Mouse (Mus musculus) monocyte, adult 2 months (primary cell): Measurements from ENCODE around the gene Kcnab2.

Experiments used
- DNase-seq, 2 experiments: peaks; one replicate each; pipeline ENCODE4 v3.0.0; 2022; ENCODE audit warnings: low spot score in 2 of 2, low read depth in 1 of 2

Gene Kcnab2

DNA sequence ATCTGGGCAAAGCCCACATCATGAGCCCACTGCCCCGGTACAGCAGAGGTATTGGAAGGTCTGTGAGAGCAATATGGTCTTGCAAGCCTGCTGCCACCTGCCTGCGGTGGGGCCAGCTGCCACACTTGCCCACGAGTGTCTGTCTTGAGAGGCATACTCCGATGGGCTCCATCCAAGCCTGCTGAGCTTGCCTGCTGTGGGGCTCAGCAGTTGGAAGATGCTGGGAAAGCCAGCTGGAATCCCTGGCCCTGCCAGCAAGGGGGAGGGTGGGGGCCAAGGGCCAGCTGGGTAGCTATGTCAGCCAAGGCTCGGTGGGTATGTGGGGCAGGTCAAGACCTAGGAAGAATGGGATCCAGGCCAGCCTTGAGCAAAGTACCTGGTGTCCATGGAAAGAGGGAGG lies 85.5 kb downstream of the Kcnab2 start:
- no peak for DNase-seq

DNA sequence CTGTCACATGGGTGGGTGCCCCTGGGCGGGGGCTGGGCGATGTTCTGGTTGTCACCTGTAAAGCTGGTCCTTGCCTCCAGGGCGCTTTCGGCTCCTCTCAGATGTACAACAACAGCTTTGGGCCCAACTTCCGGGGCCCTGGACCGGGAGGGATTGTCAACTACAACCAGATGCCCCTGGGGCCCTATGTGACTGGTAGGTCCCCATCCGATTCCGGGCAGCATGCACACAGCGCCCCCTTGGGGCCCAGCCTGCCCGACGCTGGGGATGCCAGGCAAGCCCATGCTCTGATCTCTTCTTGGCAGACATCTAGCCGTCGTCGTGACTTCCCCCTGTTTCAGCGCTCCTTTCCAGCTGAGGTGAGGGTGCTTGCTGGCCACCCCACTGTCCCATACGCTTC lies 92.0 kb downstream of the Kcnab2 start:
- no peak for DNase-seq

DNA sequence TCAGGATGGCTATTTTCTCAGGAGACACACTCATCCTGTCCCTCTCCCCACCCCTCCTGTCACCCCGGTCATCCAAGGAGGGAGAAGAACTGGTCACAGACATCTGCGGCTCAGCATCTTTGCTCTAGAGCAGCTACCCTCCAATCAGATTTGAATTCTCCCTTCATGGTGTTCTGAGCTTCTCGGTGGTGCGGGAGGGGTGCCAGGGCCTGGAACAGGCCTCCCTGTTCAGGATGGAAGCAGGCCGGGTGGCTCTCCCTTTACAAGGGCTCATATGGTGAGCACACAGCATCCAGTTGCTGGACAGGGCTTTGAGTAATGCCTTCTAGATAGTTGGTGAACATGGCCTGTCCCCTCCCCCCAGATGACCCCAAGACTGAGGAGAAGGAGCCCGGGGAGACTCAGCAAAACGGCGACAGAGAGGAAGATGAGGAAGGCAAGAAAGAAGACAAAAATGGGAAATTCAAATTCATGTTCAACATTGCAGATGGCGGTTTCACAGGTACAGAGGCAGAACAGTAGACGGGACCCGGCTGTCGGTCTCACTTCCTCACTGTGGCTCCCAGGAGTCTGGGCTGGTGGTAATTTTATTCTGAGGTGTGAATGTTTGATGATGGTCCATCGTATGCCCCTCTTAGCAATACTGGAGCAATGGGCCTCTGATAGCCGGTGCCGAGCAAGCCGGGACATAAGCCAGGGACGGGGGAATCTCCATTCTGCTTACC lies 95.0 kb downstream of the Kcnab2 start:
- DNase-seq, result no peak

DNA sequence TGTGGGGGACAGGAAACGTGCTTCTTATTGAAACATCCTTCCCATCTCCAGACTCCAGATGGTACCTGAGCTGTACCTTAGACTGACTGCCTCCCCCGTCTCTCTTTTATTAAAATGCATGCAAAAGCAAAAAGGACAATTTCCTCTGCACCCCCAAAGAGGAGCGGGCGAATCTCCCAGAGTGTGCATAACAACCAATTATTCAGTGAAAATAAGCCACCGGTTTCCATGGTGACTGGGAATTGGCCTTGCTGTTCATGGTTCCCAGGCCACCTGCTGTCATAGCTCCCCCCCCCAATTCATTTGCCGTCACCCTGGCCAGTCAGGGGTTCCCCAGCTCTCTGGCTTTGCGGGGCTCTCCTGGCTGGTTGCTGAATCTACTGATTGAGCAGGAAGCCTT lies 112.4 kb downstream of the Kcnab2 start:
- no peak for DNase-seq

DNA sequence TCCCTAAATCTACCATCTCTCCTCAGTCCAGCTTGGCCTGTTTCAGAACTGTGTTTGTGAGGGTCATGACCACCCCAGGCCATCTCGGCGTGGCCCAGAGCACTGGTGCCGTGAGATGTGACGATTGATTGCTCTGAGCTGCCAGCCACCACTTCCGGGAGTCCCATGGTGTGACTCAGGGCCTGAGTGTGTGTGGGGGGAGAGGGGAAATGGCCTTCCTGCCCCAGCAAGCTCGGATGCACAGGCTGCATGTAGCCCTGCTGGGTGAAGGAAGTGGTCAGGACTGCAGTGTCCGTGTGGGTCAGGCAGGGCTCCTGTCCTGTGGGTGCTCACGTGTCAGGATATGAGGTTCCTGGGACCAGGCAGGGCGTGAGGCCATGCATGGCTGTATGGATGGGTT lies 115.5 kb downstream of the Kcnab2 start:
- DNase-seq, result no peak

DNA sequence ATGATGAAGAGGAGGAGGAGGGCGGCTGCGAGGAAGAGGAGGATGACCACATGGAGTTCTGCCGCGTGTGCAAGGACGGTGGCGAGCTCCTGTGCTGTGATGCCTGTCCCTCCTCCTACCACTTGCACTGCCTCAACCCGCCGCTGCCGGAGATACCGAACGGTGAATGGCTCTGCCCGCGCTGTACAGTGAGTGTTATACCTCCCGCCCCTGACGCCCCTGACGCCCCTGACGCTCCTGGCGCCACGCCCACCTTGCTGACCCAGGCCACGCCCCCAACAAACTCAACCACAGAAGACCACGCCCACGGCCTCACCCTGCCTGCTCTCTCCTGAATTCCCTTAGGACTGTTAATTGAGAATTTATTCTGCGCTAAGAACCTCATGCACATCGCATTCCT lies 116.8 kb downstream of the Kcnab2 start:
- DNase-seq, result no peak

DNA sequence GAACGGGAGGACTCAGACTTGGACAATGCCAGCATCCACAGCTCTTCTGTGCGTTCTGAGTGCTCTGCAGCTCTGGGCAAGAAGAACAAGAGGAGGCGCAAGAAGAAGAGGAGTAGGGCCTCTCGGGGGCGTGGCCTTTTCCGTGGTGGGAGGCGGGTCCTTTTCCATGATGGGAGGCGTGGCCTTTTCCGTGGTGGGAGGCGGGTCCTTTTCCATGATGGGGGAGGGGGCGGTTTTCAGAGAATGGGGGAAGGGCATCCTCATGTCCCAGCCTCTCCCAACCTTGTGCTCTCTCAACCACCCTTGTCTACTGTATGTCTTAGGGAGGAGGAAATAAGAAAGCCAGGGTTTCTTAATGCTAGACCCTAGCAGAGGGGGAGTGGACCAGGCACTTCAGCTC lies 118.0 kb downstream of the Kcnab2 start:
- no peak for DNase-seq

DNA sequence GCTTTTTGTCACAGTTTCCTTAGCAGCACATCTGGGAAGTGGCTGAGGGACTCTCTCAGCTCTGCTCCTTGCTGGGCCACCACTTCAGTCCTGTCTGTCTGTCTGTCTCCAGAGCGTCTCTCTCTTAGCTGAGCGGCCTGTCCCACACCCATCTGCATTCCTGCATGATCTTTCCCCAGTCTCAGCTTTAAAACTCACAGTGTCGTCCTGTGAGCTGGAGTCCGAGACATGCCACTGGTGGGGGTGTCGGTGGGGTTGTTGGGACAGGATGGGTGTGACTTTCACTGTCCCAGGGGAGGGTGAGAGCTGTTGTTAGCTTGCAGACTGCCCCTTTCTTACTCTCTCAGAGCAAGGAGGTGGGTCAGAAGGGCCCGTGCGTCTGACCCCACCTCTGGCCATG lies 122.0 kb downstream of the Kcnab2 start:
- no peak for DNase-seq

DNA sequence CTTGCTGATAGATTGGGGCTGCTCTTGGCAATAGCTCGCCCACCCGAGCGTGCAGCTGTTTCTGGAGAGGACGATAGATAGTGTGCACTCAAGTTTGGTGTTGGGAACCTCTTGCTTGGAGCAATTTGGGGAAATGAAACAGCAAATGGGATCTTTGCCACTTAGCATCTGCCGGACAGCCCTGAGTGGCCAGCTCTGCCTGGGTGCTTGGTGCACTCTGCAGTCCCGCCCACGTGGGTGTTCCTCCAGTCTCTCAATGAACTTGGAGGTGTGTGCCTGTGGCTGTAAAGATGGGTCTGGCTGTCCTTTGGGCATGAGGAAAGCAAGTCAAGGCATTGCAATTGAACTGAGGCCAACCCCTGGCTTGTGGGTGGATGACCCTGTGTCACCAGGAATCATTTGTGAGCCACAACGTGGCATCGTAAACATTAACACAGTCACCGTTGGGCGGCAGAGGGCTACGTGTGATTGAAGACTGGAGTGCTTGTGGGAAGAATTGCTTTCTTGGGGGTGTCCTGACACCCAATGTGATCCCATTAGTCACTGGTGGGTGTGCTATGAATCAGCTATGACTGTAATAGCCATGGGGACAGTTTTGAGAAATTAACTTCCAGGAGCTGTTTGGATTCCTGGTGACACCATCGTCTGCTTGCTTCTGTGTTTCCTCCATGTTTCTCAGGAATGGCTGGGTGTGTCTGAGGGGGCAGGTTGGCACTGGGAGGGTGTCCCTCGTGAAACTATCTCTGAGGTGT lies 123.6 kb downstream of the Kcnab2 start:
- DNase-seq, result no peak

DNA sequence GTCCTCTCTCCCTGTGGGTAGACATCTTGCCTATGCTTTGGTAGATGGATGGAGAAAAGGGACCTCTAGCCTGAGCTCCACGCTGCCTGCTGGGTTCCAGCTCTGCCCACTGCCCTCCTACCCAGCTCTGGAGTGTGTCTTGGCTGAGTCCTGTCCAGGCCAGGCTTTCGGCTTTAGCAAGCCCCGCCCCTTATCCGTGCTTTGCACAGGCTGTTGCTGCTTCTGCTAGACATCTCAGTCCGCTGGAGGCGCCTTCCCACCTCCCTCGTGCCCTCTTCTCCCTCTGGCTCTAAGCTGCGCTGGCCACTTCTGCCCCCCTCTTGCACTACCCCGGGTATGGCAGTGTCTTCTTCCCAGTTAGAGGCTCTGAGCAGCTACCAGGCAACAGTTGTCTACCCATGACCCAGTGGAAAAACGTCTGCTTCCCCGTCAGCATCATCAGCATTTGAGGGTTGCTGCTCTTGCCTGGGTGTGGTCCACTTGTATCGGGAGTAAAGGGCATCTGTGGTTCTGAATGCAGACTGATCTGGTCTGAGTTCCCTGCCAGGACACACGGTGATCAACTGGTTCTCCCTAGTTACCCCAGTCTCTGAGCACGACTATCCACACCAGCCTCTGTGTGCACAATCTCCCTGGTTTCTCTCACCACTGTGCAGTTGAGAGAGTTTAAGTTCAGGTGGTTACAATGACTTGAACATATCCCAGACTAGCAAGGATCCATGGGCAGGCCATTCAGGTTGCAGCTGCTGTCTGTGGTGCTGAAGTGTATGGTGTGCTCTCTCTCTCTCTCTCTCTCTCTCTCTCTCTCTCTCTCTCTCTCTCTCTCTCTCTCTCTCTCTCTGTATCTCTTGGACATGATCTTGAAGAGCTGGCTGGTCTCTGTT lies 126.0 kb downstream of the Kcnab2 start:
- DNase-seq, result peak in 1 of 2 experiments; percentile 10

DNA sequence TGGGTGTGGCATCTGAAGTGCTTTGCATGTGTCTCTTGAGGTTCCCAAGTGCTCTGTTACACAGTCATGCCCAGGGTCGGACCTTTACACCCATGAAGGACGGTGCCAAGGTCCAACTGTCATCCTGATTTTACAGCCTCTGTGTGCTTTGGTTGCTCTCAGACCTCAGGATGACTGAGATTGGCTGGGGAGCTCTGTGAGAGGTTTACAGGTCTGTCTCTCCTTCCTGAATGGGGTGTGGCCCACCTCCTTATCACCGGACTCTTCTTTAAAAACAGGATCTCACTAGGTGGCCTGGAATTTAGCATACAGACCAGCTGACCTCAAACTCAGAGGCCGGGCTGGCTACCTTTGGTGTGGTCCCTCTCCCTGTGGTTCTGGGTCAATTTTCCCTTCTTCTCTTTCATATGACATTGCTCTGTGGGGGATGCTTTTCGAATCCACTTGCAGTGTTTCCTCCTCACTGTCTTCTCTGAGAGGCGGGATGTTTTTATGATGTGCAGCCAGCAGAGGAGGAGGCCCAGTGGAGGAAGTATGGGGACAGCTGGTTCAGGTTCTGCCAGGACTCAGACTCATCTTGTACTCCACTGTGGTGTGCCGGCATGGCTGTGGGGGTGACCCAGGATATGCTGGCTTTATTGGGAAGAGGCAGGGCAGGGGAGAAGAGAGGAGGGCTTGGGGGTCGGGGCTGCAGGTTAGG lies 126.8 kb downstream of the Kcnab2 start:
- DNase-seq, result no peak

DNA sequence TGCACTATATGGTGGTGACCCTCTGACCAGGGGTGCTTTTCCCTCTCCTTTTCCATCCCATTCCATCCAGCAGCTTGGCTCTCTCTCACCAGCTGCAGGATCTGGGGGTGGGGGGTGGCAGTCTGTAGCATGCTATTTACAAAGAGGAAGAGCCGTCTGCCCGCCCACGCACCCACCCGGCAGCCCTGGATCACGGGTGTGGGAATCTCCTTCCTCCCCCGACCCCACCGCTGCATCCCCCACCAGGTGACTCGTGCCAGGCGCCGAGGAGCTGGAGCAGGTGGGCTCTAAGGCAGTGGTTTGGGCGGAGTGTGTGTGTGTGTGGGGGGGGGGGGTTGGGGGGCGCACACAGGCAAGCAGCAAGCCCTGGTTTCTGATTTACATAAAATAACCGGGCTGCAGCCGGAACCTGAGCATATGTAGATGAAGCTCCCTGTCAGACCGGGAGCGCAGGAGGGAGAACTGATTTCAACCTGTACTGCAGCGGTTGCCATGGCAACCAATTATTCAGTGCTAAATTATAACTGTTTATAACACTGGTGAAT lies 127.8 kb downstream of the Kcnab2 start:
- no peak for DNase-seq

DNA sequence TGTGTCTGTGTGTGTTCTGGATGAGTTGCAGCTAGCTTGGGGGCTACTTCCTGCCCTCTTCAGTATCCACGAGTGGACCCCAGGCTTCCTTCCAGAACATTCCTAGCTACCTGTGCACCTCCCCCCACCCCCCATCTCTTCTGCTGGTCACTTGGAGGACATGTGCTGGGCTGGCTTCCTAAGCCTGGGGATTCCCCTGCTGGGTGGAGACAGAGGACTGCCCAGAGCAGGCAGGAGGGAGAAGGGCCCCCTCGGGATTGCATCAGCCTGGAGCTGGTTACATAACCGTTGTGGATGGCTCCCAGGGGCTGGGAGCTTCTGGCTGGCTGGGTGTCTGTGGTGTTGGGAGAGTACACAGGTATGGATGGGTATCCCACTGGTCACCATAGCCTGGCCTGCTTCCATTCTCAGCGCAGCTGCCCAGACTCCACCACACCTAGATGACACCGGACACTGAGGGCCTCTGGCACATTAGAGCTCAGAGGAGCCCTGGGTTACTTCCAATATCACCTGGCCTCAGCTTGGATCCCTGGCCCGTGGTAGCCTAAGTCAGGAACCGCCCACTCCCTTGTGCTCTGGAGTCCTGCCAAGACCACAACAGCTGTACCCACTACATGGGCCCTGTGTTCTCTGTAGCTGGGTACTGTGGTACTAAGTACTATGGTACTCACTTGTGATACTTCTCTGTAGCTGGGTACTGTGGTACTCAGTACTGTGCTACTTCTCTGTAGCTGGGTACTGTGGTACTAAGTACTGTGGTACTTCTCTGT lies 132.4 kb downstream of the Kcnab2 start:
- DNase-seq, result peak; percentile 32 to 50

DNA sequence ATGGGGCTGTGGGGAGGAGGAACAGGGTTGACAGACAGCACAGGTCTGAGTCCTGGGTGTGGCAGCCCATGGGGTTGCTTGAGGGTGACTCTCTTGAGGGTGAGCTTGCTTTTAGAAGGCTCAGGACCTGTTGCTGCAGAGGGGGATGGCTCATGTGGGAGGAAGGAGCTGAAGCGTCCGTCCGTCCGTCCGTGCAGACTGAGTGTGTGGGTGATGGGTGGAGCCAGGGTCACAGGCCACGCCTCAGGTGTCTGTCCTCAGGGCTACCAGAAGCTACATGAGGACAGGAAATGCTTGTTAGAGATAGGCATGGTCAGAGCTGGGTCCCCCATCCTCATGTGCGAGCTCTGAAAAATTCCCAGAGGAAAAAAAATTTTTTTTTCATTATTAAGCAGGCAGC lies 133.0 kb downstream of the Kcnab2 start:
- no peak for DNase-seq

DNA sequence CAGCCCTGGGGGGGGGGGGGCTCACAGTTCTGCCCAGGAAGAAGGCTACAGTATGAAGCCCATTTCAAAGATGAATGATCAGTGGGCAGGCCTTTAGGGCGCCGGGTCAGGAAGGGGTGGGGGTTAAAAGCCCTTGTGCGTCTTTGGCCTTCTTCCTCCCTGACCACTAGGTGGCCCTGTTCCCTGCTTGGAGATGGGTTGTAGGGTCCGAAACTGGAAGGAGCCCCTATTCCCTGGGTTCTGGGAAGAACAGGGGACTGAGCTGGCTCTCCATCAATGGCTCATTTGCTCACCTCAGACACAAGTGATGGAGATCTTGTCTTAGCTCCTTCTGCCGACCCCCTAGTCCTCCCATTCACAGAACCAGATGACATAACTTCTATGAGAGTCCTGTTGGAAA lies 134.4 kb downstream of the Kcnab2 start:
- no peak for DNase-seq
